Mouse (Mus musculus) urinary bladder, adult 18-20 months (tissue): ENCODE results near the gene Sult2a2.
"Not testable (repeated sequence)": the region's sequence is repeated elsewhere in the genome, so short reads cannot be mapped to it uniquely, and the experiment has no call there.

Experiments
- DNase-seq, 2 experiments: peaks; one replicate each; pipeline ENCODE4 v3.0.0; 2022; ENCODE audit warnings: low spot score in 2 of 2, mixed read lengths in 2 of 2

Gene Sult2a2

DNA sequence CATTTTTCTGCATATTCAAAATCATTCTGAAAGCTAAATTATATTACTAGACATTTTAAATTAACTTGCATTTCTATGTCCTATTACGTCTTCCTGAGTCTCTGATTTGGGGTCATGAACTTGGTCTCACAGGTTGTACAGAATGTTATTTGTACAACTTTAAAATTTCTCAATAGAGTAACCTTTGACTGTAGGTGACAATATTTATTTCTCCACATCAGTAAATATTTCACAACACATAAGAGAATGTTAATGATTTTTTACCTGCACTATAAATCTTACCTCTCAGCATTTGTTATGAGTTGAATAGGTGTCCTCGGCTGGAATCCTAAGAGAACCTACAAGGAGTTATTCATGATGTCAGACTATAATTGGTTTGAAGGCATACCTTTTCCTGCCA is at the start of gene Sult2a2:
Gene Sult2a2 (plus strand): TSS at position 301 of the 400 bp plus-strand sequence.
- DNase-seq: not testable (repeated sequence)

DNA sequence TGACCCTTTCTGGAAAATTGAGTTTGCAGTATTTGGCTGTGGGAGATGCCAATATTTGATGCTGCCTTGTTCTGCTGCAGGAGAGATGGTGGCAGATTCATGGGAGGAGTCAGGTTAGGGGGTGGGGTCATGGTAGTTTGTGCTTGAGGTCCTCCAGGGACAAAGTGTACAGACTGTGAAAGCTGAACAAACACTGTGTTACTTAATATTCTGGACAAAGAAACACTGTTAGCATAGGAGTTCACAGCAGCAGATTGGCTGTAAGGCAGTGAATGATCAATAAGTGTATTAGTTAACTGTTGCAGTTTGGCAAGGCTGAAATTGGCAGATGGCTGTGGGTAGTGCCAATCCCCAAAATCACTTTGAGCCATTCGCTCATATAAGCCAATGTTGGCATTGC is 80.6 kb downstream of the Sult2a2 start:
- no peak for DNase-seq
